Mouse (Mus musculus) thymus, adult 2 months (tissue): Measurements from ENCODE around the gene Taf6.

ENCODE experiments used
- CTCF ChIP-seq: fragments of 200-500 bp; IDR thresholded peaks from 2 replicates; pipeline ENCODE4 v1.5.1; 2012; ENCODE audit warnings: mild to moderate bottlenecking, control low read depth, low read length, moderate library complexity, borderline replicate concordance; ENCODE audit not compliant: control insufficient read depth, poor library complexity, insufficient read depth; ENCODE audit errors: extremely low read depth
- POLR2A ChIP-seq: fragments of 200-500 bp; IDR thresholded peaks from 2 replicates; pipeline ENCODE4 v1.6.1; 2012; ENCODE audit warnings: mild to moderate bottlenecking, low read length, control low read depth, moderate library complexity; ENCODE audit not compliant: control insufficient read depth, poor library complexity, insufficient read depth; ENCODE audit errors: extremely low read depth

DNA sequence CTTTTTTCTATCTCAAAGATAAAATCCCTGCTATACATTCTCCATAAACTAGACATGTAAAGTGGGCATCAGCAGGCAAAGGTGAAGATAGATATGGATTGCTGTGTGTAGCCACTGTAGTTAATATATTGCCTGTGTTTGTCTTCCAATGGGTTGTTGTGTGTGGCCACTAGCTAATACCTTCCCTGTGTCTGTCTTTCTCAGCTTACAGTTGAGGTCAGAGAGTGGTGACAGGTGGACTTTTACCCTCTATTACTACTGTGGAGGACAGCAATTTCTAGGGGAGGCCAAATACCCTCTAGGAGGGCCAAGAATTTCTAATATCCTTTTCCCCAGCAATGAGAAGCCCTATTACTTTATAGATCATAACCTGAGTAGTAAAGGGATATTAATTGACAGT is 47.0 kb upstream of the Taf6 start:
- TF ChIP-seq CTCF = no peak
- no peak for TF ChIP-seq POLR2A
